Comparison of ENCODE assay signal across 9 mouse cellular contexts in genomic region chr2:178698648-178699047, GRCm38 (mm10).
DNase-seq lines count a peak whose midpoint lies in the region; ATAC-seq lines count a peak whose summit lies in the region.
"Had no signal": no experiment of that assay in that cellular context is flagged by ENCODE, and none has a peak within 500 bp of the region (broad histone marks: within the 10 kb centered on the region; RNA-seq: fewer than 3 reads in every experiment).

No protein-coding gene starts in this region.

- no peak overlapping the region for H3K4me2 ChIP-seq in lung, embryonic 16.5 days (ENCODE audit: low read depth, low read length)
- H3K4me2 ChIP-seq: neural tube, embryonic 12.5 days had no signal

- no peaks in the 10 kb centered on the region for H3K9me3 ChIP-seq in lung, embryonic 16.5 days (ENCODE audit: control insufficient read depth, low read length)
- H3K9me3 ChIP-seq: neural tube, embryonic 12.5 days had no signal

- peak; percentile 77 for ATAC-seq in lung, embryonic 16.5 days (ENCODE audit: low read depth)

- H3K27ac ChIP-seq in lung, embryonic 16.5 days (ENCODE audit: low read length): no peak overlapping the region
- H3K27ac ChIP-seq: neural tube, embryonic 12.5 days had no signal

- no peaks in the 10 kb centered on the region for H3K36me3 ChIP-seq in lung, embryonic 16.5 days (ENCODE audit: control insufficient read depth, insufficient read depth, low read length)
- H3K36me3 ChIP-seq: neural tube, embryonic 12.5 days had no signal

- no peaks in the 10 kb centered on the region for H3K27me3 ChIP-seq in lung, embryonic 16.5 days (ENCODE audit: control insufficient read depth, insufficient read depth, low read depth, low read length)
- H3K27me3 ChIP-seq: neural tube, embryonic 12.5 days had no signal

- no peak overlapping the region for H3K4me3 ChIP-seq in lung, embryonic 16.5 days (ENCODE audit: low read length)
- H3K4me3 ChIP-seq: neural tube, embryonic 12.5 days had no signal

- H3K4me1 ChIP-seq in lung, embryonic 16.5 days (replicated peaks; ENCODE audit: control insufficient read depth, insufficient read depth, low read length): no peaks in the 10 kb centered on the region
- H3K4me1 ChIP-seq: neural tube, embryonic 12.5 days had no signal

- peak; percentile 44 for DNase-seq in adrenal gland, postnatal 10 days
- DNase-seq in adrenal gland, postnatal 36 days: no peak
- DNase-seq in brain, adult 2 months (ENCODE audit: low read depth, low spot score): peak; percentile 87
- peak; percentile 70 to 75 for DNase-seq in frontal cortex, postnatal 14 days (ENCODE audit: low spot score in 2 of 2)
- peak; percentile 60 to 70 for DNase-seq in kidney, postnatal 25 days
- peak; percentile 60 for DNase-seq in testis, postnatal 14 days (ENCODE audit: low spot score)
- DNase-seq in B cell, adult 2 months: no peak

- WGBS in lung, embryonic 16.5 days: 50% methylated on average over 13 of the region's 13 CpGs

- H3K9ac ChIP-seq in lung, embryonic 16.5 days (ENCODE audit: low read length): no peak overlapping the region
- H3K9ac ChIP-seq: neural tube, embryonic 12.5 days had no signal

Comparison
In these comparisons a context has a peak if more than half of its experiments do, and no peak if none do; other contexts are left out.
1. DNase-seq: peak in adrenal gland, postnatal 10 days (single experiment), brain, adult 2 months (single experiment), frontal cortex, postnatal 14 days (2 of 2), kidney, postnatal 25 days (2 of 2) and testis, postnatal 14 days (single experiment); none in adrenal gland, postnatal 36 days (0 of 2) and B cell, adult 2 months (0 of 2).